Mouse (Mus musculus) midbrain, embryonic 12.5 days (tissue): ENCODE measurements around the gene Cnot11. TPM values are rescaled to one million over a fixed set of nuclear protein-coding genes. Genes with fewer than 3 reads are reported as not detected.

Source experiments
- ATAC-seq: fragments of 200-750 bp; cut with Nextera tagmentation; 2 replicates; pipeline ENCODE4 v1.8.0; 2017; ENCODE audit warnings: low read depth, moderate TSS enrichment, moderate library complexity; ENCODE audit not compliant: low FRiP score
- H3K27ac ChIP-seq: fragments of 300-500 bp; sonication (generic); replicated peaks from 2 replicates; pipeline ENCODE4 v1.5.1; 2016; ENCODE audit warnings: mild to moderate bottlenecking
- H3K27me3 ChIP-seq: fragments of 300-500 bp; sonication (generic); 2 replicates; pipeline ENCODE4 v1.6.1; 2016; ENCODE audit warnings: mild to moderate bottlenecking
- H3K36me3 ChIP-seq: fragments of 300-500 bp; sonication (generic); 2 replicates; pipeline ENCODE4 v1.6.1; 2016
- H3K4me1 ChIP-seq: fragments of 300-500 bp; sonication (generic); 2 replicates; pipeline ENCODE4 v1.6.1; 2016
- H3K4me2 ChIP-seq: fragments of 300-500 bp; sonication (generic); replicated peaks from 2 replicates; pipeline ENCODE4 v1.6.1; 2016; ENCODE audit warnings: mild to moderate bottlenecking, moderate library complexity
- H3K4me3 ChIP-seq: fragments of 300-500 bp; sonication (generic); 2 replicates; pipeline ENCODE4 v1.5.1; 2016; ENCODE audit warnings: mild to moderate bottlenecking
- H3K9ac ChIP-seq: fragments of 300-500 bp; sonication (generic); replicated peaks from 2 replicates; pipeline ENCODE4 v1.6.1; 2016; ENCODE audit warnings: mild to moderate bottlenecking, moderate library complexity
- H3K9me3 ChIP-seq: fragments of 300-500 bp; sonication (generic); 2 replicates; pipeline ENCODE4 v1.6.1; 2016; ENCODE audit warnings: mild to moderate bottlenecking
- WGBS: fragments of 180-500 bp; shearing (Covaris S2); methylation state at CpG from one replicate; pipeline ENCODE4 v1.1.7; 2016; 5-methylcytosine and 5-hydroxymethylcytosine counted together
- polyA plus RNA-seq: library from polyadenylated mRNA; unstranded; fragments of >200 nt; fragmentation: Nextera tagmentation; extraction: Ambion mirVana; gene quantifications from 2 replicates; pipeline ENCODE4 v1.2.1, GENCODE M21; 2016

Cnot11 gene
- polyA plus RNA-seq, 1 experiment from 2014 or later = 24.7 TPM

- Histone ChIP-seq H3K4me3 (no peak overlapping the region), H3K36me3 (peaks cover 4% of the 10 kb centered on the region), H3K9ac (no peak overlapping the region), H3K4me1 (0 out of 2 replicates have a peak, but pooled peaks cover 5% of the 10 kb centered on the region), H3K9me3 (no peaks in the 10 kb centered on the region), H3K27me3 (no peaks in the 10 kb centered on the region), H3K27ac (no peak overlapping the region), H3K4me2 (no peak overlapping the region)
- ATAC-seq = no peak
These were observed 33.3 kb downstream of the Cnot11 start for GRCm38 (mm10) chr1:39568079-39568478.

- H3K27me3 ChIP-seq = no peaks in the 10 kb centered on the region
- H3K36me3 ChIP-seq = no peaks in the 10 kb centered on the region
- H3K4me2 ChIP-seq = no peak overlapping the region
- H3K9me3 ChIP-seq = no peaks in the 10 kb centered on the region
- no peak for ATAC-seq
- H3K9ac ChIP-seq = no peak overlapping the region
- 69% methylated on average over 6 of the region's 6 CpGs for WGBS
- H3K4me1 ChIP-seq = peaks cover 17% of the 10 kb centered on the region
- no peak overlapping the region for H3K4me3 ChIP-seq
- no peak overlapping the region for H3K27ac ChIP-seq
These were observed 36.9 kb downstream of the Cnot11 start for GRCm38 (mm10) chr1:39571653-39572052.

GRCm38 (mm10) chr1:39573890-39574289, 39.1 kb downstream of the Cnot11 start:
- peaks cover 19% of the 10 kb centered on the region for H3K4me1 ChIP-seq
- H3K4me3 ChIP-seq = no peak overlapping the region
- H3K9ac ChIP-seq = no peak overlapping the region
- H3K36me3 ChIP-seq = no peaks in the 10 kb centered on the region
- H3K4me2 ChIP-seq = no peak overlapping the region
- H3K27me3 ChIP-seq = no peaks in the 10 kb centered on the region
- H3K9me3 ChIP-seq = no peaks in the 10 kb centered on the region
- H3K27ac ChIP-seq = no peak overlapping the region
- WGBS = 93% methylated on average over 7 of the region's 7 CpGs
- ATAC-seq = no peak

GRCm38 (mm10) chr1:39575778-39576375, 41.1 kb downstream of the Cnot11 start:
- Histone ChIP-seq H3K4me1 (peaks cover 19% of the 10 kb centered on the region), H3K27me3 (no peaks in the 10 kb centered on the region), H3K4me3 (peak overlapping the region; percentile 91), H3K27ac (peak overlapping the region; percentile 98; the same call in 1 of the 2 replicates), H3K4me2 (peak overlapping the region; percentile 80), H3K36me3 (no peaks in the 10 kb centered on the region), H3K9me3 (no peaks in the 10 kb centered on the region), H3K9ac (peak overlapping the region; percentile 91)
- 20% methylated on average over 8 of the region's 8 CpGs for WGBS
- ATAC-seq = no peak

- Histone ChIP-seq H3K4me2 (peak overlapping the region; percentile 80), H3K4me3 (peak overlapping the region; percentile 91), H3K4me1 (peaks cover 19% of the 10 kb centered on the region), H3K27ac (peak overlapping the region; percentile 98), H3K27me3 (no peaks in the 10 kb centered on the region), H3K9me3 (no peaks in the 10 kb centered on the region), H3K9ac (peak overlapping the region; percentile 91), H3K36me3 (no peaks in the 10 kb centered on the region)
- ATAC-seq = peak; percentile 65
- under 1% methylated on average over 76 of the region's 88 CpGs for WGBS
These were observed 41.8 kb downstream of the Cnot11 start for GRCm38 (mm10) chr1:39576431-39577243.

- H3K4me2 ChIP-seq = peak within 1 kb of the TSS; percentile 80
- H3K4me3 ChIP-seq = peak within 1 kb of the TSS; percentile 91
- 1% methylated on average over 36 of the region's 49 CpGs for WGBS
- ATAC-seq = peak; percentile 97
- H3K27me3 ChIP-seq = no peaks in the 10 kb centered on the region
- H3K36me3 ChIP-seq = no peaks in the 10 kb centered on the region
- peak within 1 kb of the TSS; percentile 91 for H3K9ac ChIP-seq
- H3K4me1 ChIP-seq = peaks cover 19% of the 10 kb centered on the region
- no peaks in the 10 kb centered on the region for H3K9me3 ChIP-seq
- peak within 1 kb of the TSS; percentile 98 for H3K27ac ChIP-seq
These were observed 42.5 kb downstream of the Cnot11 start, which contains the start of gene Rnf149 for GRCm38 (mm10) chr1:39577253-39577705. Gene Rnf149, minus strand, starts transcription at chr1:39577405.

GRCm38 (mm10) chr1:39578446-39578845, 43.7 kb downstream of the Cnot11 start:
- Histone ChIP-seq H3K27me3 (no peaks in the 10 kb centered on the region), H3K27ac (no peak overlapping the region), H3K4me3 (no peak overlapping the region), H3K36me3 (no peaks in the 10 kb centered on the region), H3K4me2 (no peak overlapping the region), H3K9ac (no peak overlapping the region), H3K4me1 (peaks cover 19% of the 10 kb centered on the region), H3K9me3 (no peaks in the 10 kb centered on the region)
- no peak for ATAC-seq
- WGBS = 89% methylated on average over 5 of the region's 5 CpGs

GRCm38 (mm10) chr1:39579139-39579538, 44.3 kb downstream of the Cnot11 start:
- H3K27ac ChIP-seq = no peak overlapping the region
- ATAC-seq = no peak
- H3K9me3 ChIP-seq = no peaks in the 10 kb centered on the region
- no peak overlapping the region for H3K9ac ChIP-seq
- H3K4me1 ChIP-seq = peaks cover 19% of the 10 kb centered on the region
- 84% methylated on average over 6 of the region's 6 CpGs for WGBS
- H3K36me3 ChIP-seq = no peaks in the 10 kb centered on the region
- no peaks in the 10 kb centered on the region for H3K27me3 ChIP-seq
- H3K4me2 ChIP-seq = no peak overlapping the region
- no peak overlapping the region for H3K4me3 ChIP-seq

GRCm38 (mm10) chr1:39581215-39581614, 46.4 kb downstream of the Cnot11 start:
- 0 out of 2 replicates have a peak, but pooled peaks cover 6% of the 10 kb centered on the region for H3K4me1 ChIP-seq
- no peaks in the 10 kb centered on the region for H3K9me3 ChIP-seq
- H3K9ac ChIP-seq = no peak overlapping the region
- WGBS = 78% methylated on average over 2 of the region's 3 CpGs
- no peaks in the 10 kb centered on the region for H3K27me3 ChIP-seq
- H3K27ac ChIP-seq = no peak overlapping the region
- no peak overlapping the region for H3K4me2 ChIP-seq
- no peak for ATAC-seq
- no peak overlapping the region for H3K4me3 ChIP-seq
- H3K36me3 ChIP-seq = no peaks in the 10 kb centered on the region

GRCm38 (mm10) chr1:39583173-39583572, 48.4 kb downstream of the Cnot11 start:
- Histone ChIP-seq H3K9me3 (no peaks in the 10 kb centered on the region), H3K4me1 (no peaks in the 10 kb centered on the region), H3K4me2 (no peak overlapping the region), H3K4me3 (no peak overlapping the region), H3K9ac (no peak overlapping the region), H3K27ac (no peak overlapping the region), H3K27me3 (no peaks in the 10 kb centered on the region), H3K36me3 (no peaks in the 10 kb centered on the region)
- no peak for ATAC-seq
- WGBS = 92% methylated on average over 9 of the region's 9 CpGs

- no peak for ATAC-seq
- 90% methylated on average over 9 of the region's 9 CpGs for WGBS
- no peaks in the 10 kb centered on the region for H3K4me1 ChIP-seq
- H3K9me3 ChIP-seq = no peaks in the 10 kb centered on the region
- H3K36me3 ChIP-seq = no peaks in the 10 kb centered on the region
- no peak overlapping the region for H3K4me2 ChIP-seq
- H3K27me3 ChIP-seq = no peaks in the 10 kb centered on the region
- H3K4me3 ChIP-seq = no peak overlapping the region
- H3K9ac ChIP-seq = no peak overlapping the region
- no peak overlapping the region for H3K27ac ChIP-seq
These were observed 50.6 kb downstream of the Cnot11 start for GRCm38 (mm10) chr1:39585416-39585815.

GRCm38 (mm10) chr1:39590193-39590592, 55.4 kb downstream of the Cnot11 start:
- Histone ChIP-seq H3K9ac (no peak overlapping the region), H3K9me3 (no peaks in the 10 kb centered on the region), H3K4me1 (no peaks in the 10 kb centered on the region), H3K4me2 (no peak overlapping the region), H3K36me3 (no peaks in the 10 kb centered on the region), H3K27me3 (no peaks in the 10 kb centered on the region), H3K4me3 (no peak overlapping the region), H3K27ac (no peak overlapping the region)
- 92% methylated on average over 5 of the region's 5 CpGs for WGBS
- ATAC-seq = no peak
